Mouse (Mus musculus) thymus, adult 2 months (tissue): Measurements from ENCODE around the gene Tmem254b.
"Not testable (repeated sequence)": the region's sequence is repeated elsewhere in the genome, so short reads cannot be mapped to it uniquely, and the experiment has no call there.

Experiments used
- CTCF ChIP-seq: fragments of 200-500 bp; IDR thresholded peaks from 2 replicates; pipeline ENCODE4 v1.5.1; 2012; ENCODE audit warnings: mild to moderate bottlenecking, control low read depth, low read length, moderate library complexity, borderline replicate concordance; ENCODE audit not compliant: control insufficient read depth, poor library complexity, insufficient read depth; ENCODE audit errors: extremely low read depth
- POLR2A ChIP-seq: fragments of 200-500 bp; IDR thresholded peaks from 2 replicates; pipeline ENCODE4 v1.6.1; 2012; ENCODE audit warnings: mild to moderate bottlenecking, low read length, control low read depth, moderate library complexity; ENCODE audit not compliant: control insufficient read depth, poor library complexity, insufficient read depth; ENCODE audit errors: extremely low read depth

DNA sequence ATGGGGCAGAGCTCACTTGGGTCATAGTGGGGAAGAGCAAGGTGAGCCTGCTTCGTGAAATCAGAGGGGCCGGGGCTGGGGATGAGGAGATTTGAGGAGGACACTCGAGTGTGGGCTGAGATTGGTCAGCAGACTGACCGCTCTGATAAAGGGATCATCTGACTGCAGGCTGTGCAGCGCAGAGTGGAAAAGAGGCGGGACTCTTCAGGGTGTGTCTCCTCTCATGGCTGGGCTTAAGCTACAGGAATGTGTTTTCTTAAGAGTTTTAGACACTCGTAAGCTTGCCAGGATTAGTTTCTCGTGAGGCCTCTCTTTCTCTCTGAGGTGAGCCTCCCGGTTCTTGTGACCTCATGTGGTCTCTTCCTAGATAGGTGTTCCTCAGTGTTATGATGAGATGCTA is 45.7 kb downstream of the Tmem254b start:
- TF ChIP-seq CTCF, POLR2A: not testable (repeated sequence)
